Mouse (Mus musculus): ENCODE results near the gene Gldc.
A peak's percentile ranks its signal among the peaks of the same experiment; 100 is the strongest.

- TF ChIP-seq CTCF (conservative IDR thresholded peaks at IDR 0.05; ENCODE audit: insufficient read depth, insufficient read length, low read depth, low read length) (0 out of 2 replicates have a peak, but pooled peaks have one; percentile 20), POLR2A (IDR thresholded peaks at IDR 0.05; ENCODE audit: low read depth, low read length) (no peak)
These were observed 8.3 kb downstream of the Gldc start for GRCm38 (mm10) chr19:30166801-30167505.
